Comparison of ENCODE assay signal across 24 mouse cellular contexts in genomic region chr10:78406152-78406551, GRCm38 (mm10). TPM values are rescaled to one million over a fixed set of nuclear protein-coding genes. Genes with fewer than 3 reads are reported as not detected.
DNase-seq lines count a peak whose midpoint lies in the region; ATAC-seq and TF ChIP-seq lines count a peak whose summit lies in the region.
"Had no signal": no experiment of that assay in that cellular context is flagged by ENCODE, and none has a peak within 500 bp of the region (broad histone marks: within the 10 kb centered on the region; RNA-seq: fewer than 3 reads in every experiment).

No protein-coding gene starts in this region.

- 63% methylated on average over 6 of the region's 6 CpGs for WGBS in liver, embryonic 11.5 days

- H3K27me3 ChIP-seq in liver, embryonic 11.5 days (replicated peaks; ENCODE audit: control insufficient read depth, insufficient read depth, low read length): no peaks in the 10 kb centered on the region
- H3K27me3 ChIP-seq in G1E (ENCODE audit: insufficient read depth, low read length): no peaks in the 10 kb centered on the region
- H3K27me3 ChIP-seq: forebrain, embryonic 13.5 days; hindbrain, embryonic 15.5 days; liver, embryonic 15.5 days had no signal

- no peak overlapping the region for H3K27ac ChIP-seq in liver, embryonic 11.5 days (ENCODE audit: low read depth, low read length)
- no peak overlapping the region for H3K27ac ChIP-seq in left cerebral cortex, adult 2 months
- H3K27ac ChIP-seq: forebrain, embryonic 13.5 days; hindbrain, embryonic 15.5 days; kidney, postnatal 0 days; liver, embryonic 15.5 days had no signal

- intact Hi-C loops in left cerebral cortex, adult 2 months (cut with DNase I): no loop called here

- H3K4me2 ChIP-seq in liver, embryonic 11.5 days: no peak overlapping the region
- H3K4me2 ChIP-seq: forebrain, embryonic 13.5 days; heart, embryonic 11.5 days; hindbrain, embryonic 15.5 days; liver, embryonic 15.5 days had no signal

- no peak overlapping the region for H3K9ac ChIP-seq in liver, embryonic 11.5 days (ENCODE audit: low read depth, low read length)
- H3K9ac ChIP-seq: forebrain, embryonic 13.5 days; hindbrain, embryonic 15.5 days; liver, embryonic 15.5 days had no signal

- no peak for DNase-seq in liver, embryonic 11.5 days (ENCODE audit: low spot score)
- DNase-seq in liver (no peak), G1E (ENCODE audit: low spot score) (peak; percentile 86)
- no peak for DNase-seq in left cerebral cortex, adult 2 months (ENCODE audit: extremely low spot score in 1 of 2, low spot score in 2 of 2)
- no peak for DNase-seq in kidney, adult 8-10 months
- DNase-seq: adrenal gland, adult 2 months; cerebellum, adult 11 months; cerebellum, postnatal 10 days; gastrocnemius, postnatal 10 days; heart, postnatal 36 days; kidney, adult 2 months; kidney, postnatal 4 days; left cerebral cortex, postnatal 4 days; lung, postnatal 36 days; midbrain, embryonic 14.5 days; thymus, postnatal 14 days had no signal

- peaks cover 88% of the 10 kb centered on the region for H3K36me3 ChIP-seq in liver, embryonic 11.5 days (ENCODE audit: control insufficient read depth, insufficient read depth, low read length)
- H3K36me3 ChIP-seq in G1E (replicated peaks): peaks cover 98% of the 10 kb centered on the region

- no peak for TF ChIP-seq CTCF in G1E (IDR thresholded peaks at IDR 0.05; ENCODE audit: low read depth, low read length)
- TF ChIP-seq CTCF in left cerebral cortex, adult 2 months (IDR thresholded peaks at IDR 0.05): no peak

- peaks cover 8% of the 10 kb centered on the region for H3K4me1 ChIP-seq in liver, embryonic 11.5 days (replicated peaks; ENCODE audit: control insufficient read depth, insufficient read depth, low read length)
- peaks cover 96% of the 10 kb centered on the region for H3K4me1 ChIP-seq in G1E (ENCODE audit: insufficient read depth, low read depth, low read length)

- H3K9me3 ChIP-seq in liver, embryonic 11.5 days (ENCODE audit: control insufficient read depth, low read length): no peaks in the 10 kb centered on the region
- H3K9me3 ChIP-seq in G1E (replicated peaks): no peaks in the 10 kb centered on the region
- H3K9me3 ChIP-seq: forebrain, embryonic 13.5 days; hindbrain, embryonic 15.5 days; liver, embryonic 15.5 days had no signal

- H3K4me3 ChIP-seq in liver, embryonic 11.5 days (ENCODE audit: low read depth, low read length): no peak overlapping the region
- H3K4me3 ChIP-seq in G1E (ENCODE audit: low read depth, low read length): peak overlapping the region; percentile 52; the same call in 1 of the 2 replicates
- H3K4me3 ChIP-seq in left cerebral cortex, adult 2 months: no peak overlapping the region
- H3K4me3 ChIP-seq: forebrain, embryonic 13.5 days; hindbrain, embryonic 15.5 days; liver, embryonic 15.5 days had no signal

- 0 out of 2 replicates have a peak, but pooled peaks have one; percentile 23 for ATAC-seq in liver, embryonic 11.5 days (replicated peaks; ENCODE audit: low FRiP score)
- peak; percentile 78 for ATAC-seq in G1E (ENCODE audit: extremely low read depth, insufficient number of reproducible peaks, low FRiP score, poor library complexity, severe bottlenecking)
- peak; percentile 71 to 73 for ATAC-seq in hematopoietic stem cell, adult 5-6 weeks (replicated peaks in 1 of 2; ENCODE audit: insufficient read depth in 1 of 2, low FRiP score in 2 of 2, low TSS enrichment in 1 of 2, low read depth in 1 of 2, poor library complexity in 2 of 2, severe bottlenecking in 2 of 2)
- peak; percentile 70 for ATAC-seq in megakaryocyte progenitor cell, adult 5-6 weeks (replicated peaks; ENCODE audit: poor library complexity)
- ATAC-seq: activated CD4-positive, CD25-positive, alpha-beta regulatory T cell, adult 4 months; forebrain, embryonic 13.5 days had no signal

RNA-seq across cellular contexts. Expression of gene Rrp1, which starts 6.7 kb away (rescaled TPM):
- 277 and 293 TPM in 2 replicates for polyA plus RNA-seq in liver, embryonic 11.5 days (2014; fragmentation: Nextera tagmentation; extraction: Ambion mirVana)
- total RNA-seq in G1E (2014; fragmentation: Nextera tagmentation) (172 and 189 TPM in 2 replicates), G1E (2017) (423 and 464 TPM in 2 replicates)
- 372 and 420 TPM in 2 replicates for polyA plus RNA-seq in G1E (2012)
- total RNA-seq in hematopoietic stem cell, adult 5-6 weeks (2017): 310 and 472 TPM in 2 replicates
- 56.7 and 60.6 TPM in 2 replicates for total RNA-seq in megakaryocyte progenitor cell, adult 5-6 weeks (2015)
- 336 and 416 TPM in 2 replicates for total RNA-seq in megakaryocyte progenitor cell, adult 5-6 weeks (2017)
- total RNA-seq in left cerebral cortex, adult 2 months (2021): 100 to 1,000 TPM; 339 to 348 TPM

RNA-seq across cellular contexts. Expression of gene Cstb, which starts 19.3 kb away (rescaled TPM):
- polyA plus RNA-seq in liver, embryonic 11.5 days (2014; fragmentation: Nextera tagmentation; extraction: Ambion mirVana): 134 and 148 TPM in 2 replicates
- total RNA-seq in G1E (2014; fragmentation: Nextera tagmentation): 33.7 and 47.1 TPM in 2 replicates
- total RNA-seq in G1E (2017): 251 and 260 TPM in 2 replicates
- 20.0 and 40.3 TPM in 2 replicates for polyA plus RNA-seq in G1E (2012)
- 28.9 and 59.0 TPM in 2 replicates for total RNA-seq in hematopoietic stem cell, adult 5-6 weeks (2017)
- total RNA-seq in megakaryocyte progenitor cell, adult 5-6 weeks (2015): 48.9 and 56.0 TPM in 2 replicates
- total RNA-seq in megakaryocyte progenitor cell, adult 5-6 weeks (2017): 41.9 and 51.4 TPM in 2 replicates
- 10 to 100 TPM; 41.0 to 41.7 TPM for total RNA-seq in left cerebral cortex, adult 2 months (2021)

RNA-seq across cellular contexts. Expression of gene Agpat3, which starts 53.9 kb away (rescaled TPM):
- polyA plus RNA-seq in liver, embryonic 11.5 days (2014; fragmentation: Nextera tagmentation; extraction: Ambion mirVana): 28.7 and 32.8 TPM in 2 replicates
- 1.2 and 2.3 TPM in 2 replicates for total RNA-seq in G1E (2014; fragmentation: Nextera tagmentation)
- total RNA-seq in G1E (2017): 1.9 and 2.3 TPM in 2 replicates
- 2.9 and 3.0 TPM in 2 replicates for polyA plus RNA-seq in G1E (2012)
- 10.9 and 13.1 TPM in 2 replicates for total RNA-seq in hematopoietic stem cell, adult 5-6 weeks (2017)
- total RNA-seq in megakaryocyte progenitor cell, adult 5-6 weeks (2015): 2.7 and 3.1 TPM in 2 replicates
- total RNA-seq in megakaryocyte progenitor cell, adult 5-6 weeks (2017): 1.8 and 4.1 TPM in 2 replicates
- 100 to 1,000 TPM; 246 to 255 TPM for total RNA-seq in left cerebral cortex, adult 2 months (2021)

RNA-seq across cellular contexts. Expression of gene Pdxk, which starts 58.6 kb away (rescaled TPM):
- polyA plus RNA-seq in liver, embryonic 11.5 days (2014; fragmentation: Nextera tagmentation; extraction: Ambion mirVana): 10.6 and 11.3 TPM in 2 replicates
- total RNA-seq in G1E (2014; fragmentation: Nextera tagmentation) (33.6 and 36.2 TPM in 2 replicates), G1E (2017) (44.6 and 47.1 TPM in 2 replicates)
- 20.8 and 23.0 TPM in 2 replicates for polyA plus RNA-seq in G1E (2012)
- 12.3 and 17.1 TPM in 2 replicates for total RNA-seq in hematopoietic stem cell, adult 5-6 weeks (2017)
- 24.7 and 28.1 TPM in 2 replicates for total RNA-seq in megakaryocyte progenitor cell, adult 5-6 weeks (2015)
- 18.8 and 19.9 TPM in 2 replicates for total RNA-seq in megakaryocyte progenitor cell, adult 5-6 weeks (2017)
- total RNA-seq in left cerebral cortex, adult 2 months (2021): 100 to 1,000 TPM; 114 to 118 TPM

Comparison
In these comparisons a context has a peak if more than half of its experiments do, and no peak if none do; other contexts are left out.
1. ATAC-seq: peak in every context shown above with its lines; median percentile 78 in G1E; 72 in hematopoietic stem cell, adult 5-6 weeks; 70 in megakaryocyte progenitor cell, adult 5-6 weeks; 23 in liver, embryonic 11.5 days.
2. RNA of gene Agpat3, which starts 53.9 kb away (total RNA-seq): 246 to 255 TPM in left cerebral cortex, adult 2 months; 10.9 to 13.1 TPM in hematopoietic stem cell, adult 5-6 weeks, 1.8 to 4.1 TPM in megakaryocyte progenitor cell, adult 5-6 weeks and 1.2 to 2.3 TPM in G1E; every median in the first group is over 10 times any median in the second.